Comparison of ENCODE assay signal across 22 mouse cellular contexts in the genomic region with DNA sequence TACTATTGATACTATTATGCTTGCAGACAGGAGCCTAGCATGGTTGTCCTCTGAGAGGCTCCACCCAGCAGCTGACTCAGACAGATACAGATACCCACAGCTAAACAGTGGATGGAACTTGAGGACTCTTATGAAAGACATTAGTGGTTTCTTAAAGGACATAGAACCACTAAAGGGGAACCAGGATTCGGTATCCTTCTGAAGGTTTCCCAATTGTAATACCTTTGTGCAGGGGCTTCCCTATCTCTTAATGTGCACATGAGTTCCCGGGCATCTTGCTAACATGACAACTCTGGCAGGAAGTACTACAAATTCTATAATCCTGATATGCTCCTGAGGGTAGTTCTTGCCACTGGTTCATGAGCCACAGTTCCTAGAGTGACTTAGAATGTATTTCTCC.
"Had no signal": no experiment of that assay in that cellular context is flagged by ENCODE, and none has a peak within 500 bp of the region (broad histone marks: within the 10 kb centered on the region; RNA-seq: fewer than 3 reads in every experiment).

No protein-coding gene starts in this region.

- H3K4me3 ChIP-seq: liver, embryonic 15.5 days; lung, embryonic 15.5 days; megakaryocyte, embryonic 14.5 days; midbrain, embryonic 12.5 days; myocyte; neural tube, embryonic 12.5 days had no signal

- H3K27me3 ChIP-seq: liver, embryonic 15.5 days; lung, embryonic 15.5 days; midbrain, embryonic 12.5 days; neural tube, embryonic 12.5 days had no signal

- H3K36me3 ChIP-seq: liver, embryonic 15.5 days; lung, embryonic 15.5 days; midbrain, embryonic 12.5 days; neural tube, embryonic 12.5 days had no signal

- H3K9me3 ChIP-seq: liver, embryonic 15.5 days; lung, embryonic 15.5 days; megakaryocyte, embryonic 14.5 days; midbrain, embryonic 12.5 days; neural tube, embryonic 12.5 days had no signal

- H3K27ac ChIP-seq: liver, embryonic 15.5 days; lung, embryonic 15.5 days; macrophage; midbrain, embryonic 12.5 days; neural tube, embryonic 12.5 days had no signal

- ATAC-seq: liver, postnatal 0 days; lung, postnatal 0 days; midbrain, embryonic 16.5 days had no signal

- DNase-seq: liver, postnatal 0 days; lung, adult 2 months; lung, postnatal 14 days; lung, postnatal 36 days; midbrain, embryonic 14.5 days; retina, postnatal 1 day; right cerebral cortex, adult 18-20 months; right cerebral cortex, postnatal 25 days; right cerebral cortex, postnatal 4 days; spleen, adult 18-20 months; thymus, adult 18-20 months; thymus, postnatal 14 days; thymus, postnatal 36 days had no signal

- H3K4me1 ChIP-seq: liver, embryonic 15.5 days; megakaryocyte, embryonic 14.5 days; neural tube, embryonic 12.5 days had no signal
